Mouse (Mus musculus): ENCODE results near the gene Ltn1. TPM values are rescaled to one million over a fixed set of nuclear protein-coding genes. Genes with fewer than 3 reads are reported as not detected.

The Ltn1 gene
- 32.9 and 38.9 TPM in 2 replicates for total RNA-seq (2021)
- long read RNA-seq, full-length matches to known transcripts, result 2 of 8 reads
- long read RNA-seq, partial matches to known transcripts, result 4 of 8 reads
- long read RNA-seq, other reads (novel, unspliced or antisense), result 2 of 8 reads

DNA sequence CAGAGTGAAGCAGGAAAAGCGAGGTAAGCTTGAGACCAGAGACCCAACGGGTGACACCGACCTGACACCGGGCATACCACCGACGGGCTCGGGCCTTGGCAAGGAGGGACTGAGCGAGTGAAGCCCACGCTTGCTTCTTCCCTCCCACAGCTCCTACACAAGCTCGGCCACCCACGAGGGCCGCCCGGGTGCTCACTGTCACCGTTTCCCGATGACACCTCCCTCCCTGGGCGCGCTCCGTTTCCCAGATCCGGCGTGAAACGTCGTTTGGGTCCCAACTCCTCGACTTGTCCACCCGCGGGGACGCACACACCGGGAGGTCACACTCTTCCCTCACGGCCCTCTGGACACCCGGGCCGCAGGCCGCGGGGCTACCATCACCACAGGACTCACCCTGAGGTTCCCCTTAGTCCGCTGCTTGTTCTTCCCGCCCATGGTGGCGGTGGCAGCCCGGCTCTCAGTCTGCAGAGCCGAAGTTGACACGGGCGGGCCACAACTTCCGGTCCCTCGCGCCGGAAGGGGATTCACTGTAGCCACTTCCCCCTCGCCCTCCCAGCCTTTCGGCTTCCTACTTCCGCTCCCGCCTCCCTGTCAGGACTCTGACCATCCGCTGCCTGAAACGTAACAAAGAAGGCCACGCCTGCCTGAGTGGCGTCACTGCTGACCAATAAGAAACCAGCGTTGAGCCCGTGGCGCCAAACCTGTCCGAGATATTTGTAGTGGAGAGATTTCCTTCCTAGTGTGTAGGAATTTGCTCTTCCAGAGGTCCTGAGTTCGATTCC is at the start of gene Ltn1:
Gene Ltn1 (minus strand): TSS at position 580 of the 782 bp plus-strand sequence.
- DNase-seq, result peak; percentile 96

DNA sequence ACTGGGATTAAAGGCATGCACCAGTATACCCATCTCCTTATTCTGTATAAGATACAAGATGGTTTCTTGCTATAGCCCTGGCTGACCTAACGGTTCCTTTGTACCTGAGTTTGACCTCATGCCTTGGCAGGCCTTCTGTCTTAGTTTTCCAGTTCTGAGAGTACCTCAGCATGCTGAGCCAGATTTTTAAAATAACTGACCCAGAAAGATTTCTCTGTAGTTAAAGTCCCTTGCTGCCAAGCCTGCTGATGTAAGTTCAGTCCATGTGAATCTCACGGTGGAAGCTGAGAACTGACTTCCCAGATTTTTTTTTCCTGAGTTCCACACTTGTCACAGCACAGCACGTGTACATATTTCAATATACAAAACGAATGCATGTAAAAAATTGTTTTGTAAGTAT is 38.2 kb upstream of the Ltn1 start:
- DNase-seq, result no peak

DNA sequence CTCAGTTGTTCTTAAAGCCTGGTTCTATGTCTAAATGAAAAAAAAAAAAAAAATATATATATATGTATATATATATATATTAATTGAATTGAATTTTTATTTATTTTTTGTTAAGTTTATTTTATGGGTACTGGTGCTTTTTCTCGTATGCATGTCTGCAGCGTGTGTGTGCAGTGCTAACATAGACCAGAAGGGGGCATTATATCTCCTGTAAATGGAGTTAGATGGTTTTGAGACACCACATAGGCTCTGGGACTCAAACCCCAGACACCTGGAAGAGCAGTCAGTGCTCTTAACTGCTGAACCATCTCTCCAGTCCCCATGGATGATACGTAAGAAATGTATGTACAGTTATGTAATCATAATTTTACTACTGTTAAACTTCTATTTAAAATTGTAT is 26.3 kb upstream of the Ltn1 start:
- no peak for DNase-seq

DNA sequence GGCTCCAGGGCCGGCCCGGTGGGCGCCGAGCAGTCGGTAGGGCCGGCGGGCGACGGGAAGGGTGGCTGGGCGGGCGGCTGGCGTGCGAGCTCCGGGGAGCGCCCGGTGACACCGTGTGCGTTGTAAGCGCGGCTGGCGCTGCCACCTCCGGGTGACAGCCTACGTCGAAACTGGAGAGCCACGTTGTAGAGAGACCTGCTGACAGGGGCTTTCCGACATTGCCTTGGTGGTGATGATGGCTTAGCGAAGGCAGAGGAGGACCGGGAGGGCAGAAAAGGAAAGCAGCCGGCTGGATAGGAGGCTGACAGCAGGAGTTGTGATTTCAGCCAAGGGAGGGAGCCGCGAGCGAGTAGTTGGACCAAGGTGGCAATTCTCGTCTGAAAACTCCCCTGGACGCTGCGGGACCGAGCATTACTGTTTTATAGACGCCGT is 22.8 kb upstream of the Ltn1 start:
- DNase-seq, result no peak

- peak; percentile 95 for DNase-seq
These were observed 22.2 kb upstream of the Ltn1 start, which contains the start of gene Usp16 for GRCm38 (mm10) chr16:87454419-87455179. Usp16 (plus strand) TSS chr16:87454703.

DNA sequence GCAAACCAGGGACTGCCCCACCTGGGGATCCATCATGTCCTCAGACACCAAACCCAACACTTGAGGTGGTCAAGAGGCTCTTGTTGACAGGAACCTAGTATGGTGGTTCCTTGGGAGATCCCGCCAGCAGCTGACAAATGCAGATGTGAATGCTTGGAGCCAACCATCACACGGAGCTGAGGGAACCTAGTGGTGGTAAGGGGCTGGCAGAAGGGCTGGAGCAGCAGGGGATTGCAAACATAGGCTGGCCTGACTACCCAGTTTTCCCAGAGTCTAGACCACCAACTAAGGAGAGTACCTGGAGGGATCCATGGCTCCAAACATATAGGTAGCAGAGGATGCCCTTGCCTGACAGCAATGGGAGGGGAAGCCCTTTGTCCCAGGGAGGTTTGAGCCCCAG is 20.8 kb upstream of the Ltn1 start:
- DNase-seq, result no peak

DNA sequence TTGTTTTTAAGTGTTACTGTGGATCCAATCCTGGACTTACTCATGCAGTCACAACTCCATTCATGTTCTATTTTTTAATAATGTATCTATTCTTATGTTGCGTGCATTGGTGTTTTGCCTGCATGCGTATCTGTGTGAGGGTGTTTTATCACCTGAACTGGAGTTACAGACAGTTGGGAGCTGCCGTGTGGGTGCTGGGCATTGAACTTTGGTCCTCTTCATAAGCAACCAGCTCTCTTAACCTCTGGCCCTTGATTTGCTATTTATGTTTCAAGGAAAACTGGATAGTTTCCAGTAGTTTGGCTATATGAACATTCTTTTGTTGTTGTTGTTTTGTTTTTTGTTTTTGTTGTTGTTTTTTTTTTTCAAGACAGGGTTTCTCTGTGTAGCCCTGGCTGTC is 13.1 kb upstream of the Ltn1 start:
- no peak for DNase-seq

GRCm38 (mm10) chr16:87445110-87445509 is 12.7 kb upstream of the Ltn1 start:
- DNase-seq, result no peak

- DNase-seq, result no peak
These were observed 11.7 kb upstream of the Ltn1 start for GRCm38 (mm10) chr16:87444071-87444470.

DNA sequence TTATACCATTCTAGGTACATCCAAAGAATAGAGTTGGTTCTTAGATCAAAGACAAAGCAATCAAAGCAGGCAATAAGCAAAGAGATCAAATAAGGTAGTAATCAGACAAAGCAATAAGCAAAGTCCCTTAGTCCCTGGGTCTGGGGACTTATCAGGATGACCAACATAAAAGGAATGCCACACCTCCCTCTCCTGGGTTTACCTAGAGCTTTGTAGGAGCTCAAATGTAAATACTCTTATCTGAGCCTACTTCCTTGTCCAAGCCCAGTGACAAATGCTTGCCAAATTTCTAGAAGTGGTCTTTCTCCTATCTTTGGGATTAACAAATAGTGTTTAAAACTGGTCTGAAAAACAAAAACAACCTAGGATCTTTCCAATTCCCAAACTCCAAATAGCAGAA is 10.8 kb upstream of the Ltn1 start:
- no peak for DNase-seq

DNA sequence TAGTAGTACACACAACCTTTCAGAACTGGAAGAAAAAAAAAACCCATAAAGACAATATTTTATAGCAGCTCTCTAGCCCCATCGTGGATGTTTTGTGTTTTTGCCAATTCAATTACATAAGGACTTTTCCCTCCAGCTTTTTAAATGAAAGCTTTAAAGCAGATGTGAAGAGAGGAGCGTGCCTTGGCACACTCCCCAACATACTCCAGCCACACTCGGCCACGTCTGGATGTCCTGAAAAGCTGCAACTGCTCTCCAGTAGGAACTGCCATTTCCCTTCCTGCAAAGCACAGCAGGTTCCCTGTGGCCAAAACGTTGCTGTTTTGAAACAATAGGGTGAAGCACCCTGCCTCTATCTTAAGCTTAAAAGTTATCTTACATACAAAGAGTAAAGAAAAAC is 9.9 kb upstream of the Ltn1 start:
- no peak for DNase-seq

- DNase-seq, result no peak
These were observed 8.7 kb upstream of the Ltn1 start for GRCm38 (mm10) chr16:87441089-87441488.

DNA sequence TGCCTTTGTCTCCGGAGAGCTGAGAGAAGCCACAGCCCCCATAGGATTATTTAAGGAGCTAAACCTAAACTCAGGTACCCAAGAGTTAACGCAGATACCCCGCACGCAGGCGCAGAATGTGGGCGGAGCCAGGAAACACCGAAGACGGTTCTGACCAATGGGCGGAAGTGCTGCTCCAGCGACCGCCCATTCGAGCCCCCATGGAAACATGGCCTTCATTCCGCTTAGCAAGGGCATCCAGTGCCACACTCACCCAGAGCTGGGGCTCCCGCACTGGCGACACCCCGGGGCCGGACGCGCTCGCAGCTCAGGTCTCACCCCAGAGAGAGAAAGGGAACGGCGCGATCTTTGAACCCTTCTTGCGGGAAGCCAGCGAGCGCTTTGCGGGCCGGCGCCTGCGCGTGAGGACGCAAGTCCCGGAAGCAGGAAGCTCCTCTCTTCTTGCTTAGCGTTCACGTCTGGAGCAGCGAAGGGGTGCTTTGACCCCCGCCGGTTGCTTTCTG is 7.8 kb upstream of the Ltn1 start, which contains the start of gene Rwdd2b:
Gene Rwdd2b (minus strand): TSS at position 390 of the 503 bp plus-strand sequence.
- DNase-seq, result peak; percentile 93

DNA sequence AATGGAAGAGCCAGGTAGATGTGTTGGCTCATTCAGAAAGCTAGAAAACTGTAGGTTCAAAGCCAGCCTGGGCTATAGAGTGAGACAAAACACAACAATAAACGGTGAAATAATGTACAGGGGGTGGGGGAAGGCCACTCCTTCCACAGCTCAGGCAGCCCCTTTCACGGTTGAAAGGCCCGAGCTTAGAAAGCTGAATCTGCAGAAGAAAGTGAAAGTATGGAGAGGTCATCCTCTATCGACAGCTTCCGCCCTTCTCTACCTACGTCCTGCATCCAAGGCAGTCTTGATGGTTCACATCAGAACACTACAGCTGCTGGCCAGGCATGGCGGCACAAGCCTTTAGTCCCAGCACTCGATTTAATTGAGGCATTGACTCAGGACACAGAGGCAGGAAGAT is 6.3 kb upstream of the Ltn1 start:
- no peak for DNase-seq

GRCm38 (mm10) chr16:87437096-87437495 is 4.7 kb upstream of the Ltn1 start:
- DNase-seq, result no peak

DNA sequence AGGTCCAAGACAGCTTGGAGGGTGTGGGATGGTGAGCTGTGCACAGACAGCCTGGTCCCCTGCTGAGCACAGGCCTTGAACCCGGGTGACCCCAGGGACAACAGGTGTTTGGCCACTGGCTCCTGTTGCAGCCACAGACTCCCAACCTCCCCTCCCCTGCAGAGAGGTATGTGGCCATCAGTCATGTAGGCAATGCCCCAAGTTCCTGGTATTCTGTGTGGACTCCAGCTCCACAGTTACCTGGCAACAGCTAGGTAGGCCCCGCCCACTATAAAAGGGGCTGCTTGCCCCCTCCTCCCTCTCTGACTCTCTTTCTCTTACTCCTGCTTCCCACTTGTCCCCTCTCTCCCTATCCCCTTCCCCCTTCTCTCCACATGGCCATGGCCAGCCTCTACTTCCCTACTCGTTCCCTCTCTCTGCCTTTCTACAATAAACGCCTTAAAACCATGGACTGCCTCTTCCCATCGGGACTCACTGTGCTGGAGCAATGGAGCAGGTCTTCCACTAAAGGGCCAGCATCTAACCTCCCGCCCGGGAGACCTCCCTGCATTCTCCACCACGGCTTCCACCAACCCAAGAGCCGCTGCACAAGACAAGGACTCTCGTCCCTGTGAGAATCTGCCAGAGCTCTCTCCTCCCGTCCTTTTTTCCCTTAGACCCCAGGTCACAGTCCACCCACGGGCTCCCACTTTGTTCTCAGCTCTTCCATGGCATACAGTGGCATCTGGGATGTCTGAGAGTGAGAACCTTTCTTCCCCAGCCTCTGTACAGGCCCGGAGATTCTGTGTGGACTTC is 3.2 kb upstream of the Ltn1 start:
- no peak for DNase-seq

DNA sequence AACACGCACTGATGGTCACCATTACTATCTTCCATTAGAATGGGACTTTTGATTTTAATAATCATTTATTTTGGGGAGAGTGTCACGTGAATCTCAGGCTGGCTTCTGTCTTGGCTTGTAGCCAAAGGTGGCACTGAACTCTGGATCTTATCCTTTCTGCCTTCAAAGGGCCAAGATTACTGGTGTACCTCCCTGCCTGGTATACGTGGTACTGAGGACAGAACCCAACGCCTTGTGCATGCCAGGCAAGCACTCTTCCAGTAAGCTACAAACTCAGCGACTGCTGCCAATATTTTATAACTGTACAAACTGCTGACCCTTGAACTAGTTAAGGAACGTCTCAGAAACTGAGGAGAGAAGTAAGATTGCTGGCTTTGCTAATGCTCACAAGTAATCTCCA is 2.5 kb upstream of the Ltn1 start:
- DNase-seq, result no peak

DNA sequence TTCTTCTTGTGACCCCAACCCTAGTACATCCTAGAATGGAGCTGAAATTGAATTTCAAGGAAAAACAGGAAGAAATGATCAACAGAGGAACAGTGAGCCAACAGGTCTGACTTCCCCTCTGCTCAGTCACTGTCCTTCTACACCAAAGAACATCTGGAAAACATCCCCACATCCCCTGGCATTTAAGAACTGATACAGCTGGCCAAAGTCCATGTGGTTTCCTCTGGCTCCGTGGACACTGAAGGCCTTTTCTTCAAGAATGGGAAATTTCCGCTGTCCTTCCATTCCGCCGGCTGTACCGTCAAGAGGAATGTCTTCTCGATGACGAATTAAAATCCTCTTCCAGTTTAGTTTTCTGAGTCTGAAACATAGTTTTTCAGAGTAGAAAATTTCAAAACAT is 1.9 kb upstream of the Ltn1 start:
- DNase-seq, result no peak

DNA sequence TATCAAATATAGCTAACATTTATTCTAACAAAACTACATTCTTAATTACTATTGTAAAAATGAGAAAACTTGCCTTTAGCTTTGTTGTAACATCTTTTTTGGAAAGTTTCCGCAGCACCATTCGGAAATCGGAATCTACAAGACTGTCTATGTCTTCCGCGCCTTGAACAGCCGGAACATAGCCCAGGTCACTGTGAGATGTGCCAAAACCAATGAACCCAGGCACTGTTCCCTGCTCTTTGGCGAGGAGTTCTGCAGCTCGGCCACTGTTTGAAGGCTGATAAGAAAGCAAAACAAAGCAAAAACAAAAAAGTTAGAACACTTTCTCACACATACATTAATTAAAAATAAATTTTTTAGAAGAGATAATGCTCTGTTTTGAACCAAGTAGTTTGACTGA is 4.9 kb downstream of the Ltn1 start:
- no peak for DNase-seq

- DNase-seq, result no peak
These were observed 11.8 kb downstream of the Ltn1 start for GRCm38 (mm10) chr16:87420662-87421061.

DNA sequence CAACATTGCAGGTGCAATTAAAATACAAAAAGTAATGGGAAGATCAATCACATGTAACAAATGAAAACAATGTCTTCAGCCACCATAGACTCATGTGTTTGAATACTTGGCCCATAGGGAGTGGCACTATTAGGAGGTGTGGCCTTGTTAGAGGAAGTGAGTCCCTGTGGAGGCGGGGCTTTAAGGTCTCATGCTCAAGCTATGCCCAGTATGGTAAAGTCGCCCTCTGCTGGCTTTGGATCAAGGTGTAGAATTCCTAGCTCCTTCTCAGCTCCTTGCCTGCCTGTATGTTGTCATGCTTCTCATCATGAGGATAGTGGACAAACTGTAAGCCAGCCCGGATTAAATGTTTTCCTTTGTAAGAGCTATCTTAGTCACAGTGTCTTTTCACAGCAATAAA is 27.4 kb downstream of the Ltn1 start:
- DNase-seq, result no peak

Data from adrenal gland, postnatal 25 days (tissue).